Mouse (Mus musculus) left cerebral cortex, adult 6 months (tissue): ENCODE data around the gene Anp32b. TPM values are rescaled to one million over a fixed set of nuclear protein-coding genes. Genes with fewer than 3 reads are reported as not detected.

Experiments
- long read RNA-seq, 2 experiments: library from polyadenylated mRNA; unstranded; transcript quantifications; one replicate each; pipeline ENCODE4 v2.0.0; 2019 to 2020
- polyA plus RNA-seq: library from polyadenylated mRNA; unstranded; fragments of <200 nt; fragmentation: Nextera tagmentation; gene quantifications from 2 replicates; pipeline ENCODE4 v1.2.3, GENCODE M21; 2021

Anp32b gene
- polyA plus RNA-seq, result 28.3 and 53.7 TPM in 2 replicates
- long read RNA-seq, experiment 1, transcript Anp32b-201 (7 exons, 1,716 nt), result major isoform, 54 of 67 reads
- long read RNA-seq, experiment 1, partial matches to known transcripts, result 5 of 67 reads
- long read RNA-seq, experiment 1, other reads (novel, unspliced or antisense), result 8 of 67 reads
- long read RNA-seq, experiment 2, transcript Anp32b-201 (7 exons, 1,716 nt), result major isoform, 5 of 55 reads
- long read RNA-seq, experiment 2, partial matches to known transcripts, result 47 of 55 reads
- long read RNA-seq, experiment 2, other reads (novel, unspliced or antisense), result 3 of 55 reads

DNA sequence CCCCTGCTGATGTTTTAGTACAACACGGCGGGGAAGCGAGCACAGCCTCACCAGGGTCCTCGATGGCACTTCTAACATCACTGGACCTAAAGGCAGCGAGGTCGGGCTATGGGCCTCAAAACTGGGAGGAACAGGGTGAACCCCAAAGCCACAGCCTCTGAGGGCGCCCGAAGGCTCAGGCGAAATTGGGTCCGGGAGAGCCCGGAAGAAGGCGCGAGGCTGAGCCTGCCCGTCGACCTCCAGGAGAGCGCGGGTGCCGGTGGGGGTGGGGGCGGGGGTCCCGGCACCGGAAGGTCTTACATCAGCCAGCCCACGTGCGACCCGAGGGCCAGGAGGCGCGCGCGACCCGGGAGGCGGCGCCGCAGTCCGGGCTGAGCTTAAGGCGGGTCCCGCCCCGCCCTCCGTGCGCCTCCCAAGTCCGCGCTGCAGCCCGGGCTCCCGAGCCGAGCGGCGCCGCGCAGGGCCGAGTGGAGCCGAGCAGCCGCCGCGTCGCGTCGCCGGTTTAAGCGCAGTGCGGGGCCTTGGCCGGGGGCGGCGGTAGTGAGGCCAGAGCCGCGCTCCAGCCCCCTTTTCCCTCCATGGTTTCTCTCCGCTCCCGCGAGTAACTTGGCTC lies at the start of gene Anp32b:
Gene Anp32b, plus strand, starts transcription at position 384 of the 613 bp plus-strand sequence.

DNA sequence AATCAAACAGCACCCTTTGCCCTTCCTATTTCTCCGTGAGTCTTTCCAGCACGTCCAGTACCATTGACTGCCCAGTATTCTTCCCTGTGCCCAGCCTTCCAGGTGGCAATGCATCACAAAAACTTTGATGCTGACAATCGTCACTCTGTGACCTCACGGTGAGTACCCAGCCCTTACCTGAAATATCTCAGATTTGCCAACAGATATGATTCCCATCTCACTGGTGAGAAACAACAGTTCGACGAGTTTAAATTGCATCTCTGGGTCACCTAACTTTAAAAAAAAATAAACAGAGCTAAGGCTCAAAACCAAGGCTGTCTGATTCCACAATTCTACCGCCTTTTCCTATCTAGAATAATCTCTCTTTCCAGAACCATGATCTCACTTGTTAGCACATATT lies 37.3 kb upstream of the Anp32b start, which contains the start of gene Hemgn:
Gene Hemgn, minus strand, starts transcription at position 101 of the 400 bp plus-strand sequence.

GRCm38 (mm10) chr4:46489028-46489925 lies 38.6 kb downstream of the Anp32b start, which contains the start of gene Nans:
Gene Nans (plus strand): TSS chr4:46489248.

Other genes starting within 250 kb of the Anp32b start
- not detected in 2 replicates for gene Foxe1, start 107.3 kb upstream of the Anp32b start, polyA plus RNA-seq
- gene Trmo, start 61.5 kb upstream of the Anp32b start, polyA plus RNA-seq, result 4.3 and 4.7 TPM in 2 replicates
- gene Hemgn, start 37.4 kb upstream of the Anp32b start, polyA plus RNA-seq, result not detected in 2 replicates
- 13.8 and 18.6 TPM in 2 replicates for gene Nans, start 38.3 kb downstream of the Anp32b start, polyA plus RNA-seq
- gene Trim14, start 85.2 kb downstream of the Anp32b start, polyA plus RNA-seq, result 0.45 and 0.54 TPM in 2 replicates
- 12.8 and 19.2 TPM in 2 replicates for gene Coro2a, start 151.3 kb downstream of the Anp32b start, polyA plus RNA-seq
- 0.73 and 0.93 TPM in 2 replicates for gene Tbc1d2, start 199.3 kb downstream of the Anp32b start, polyA plus RNA-seq